9 mouse cellular contexts compared by ENCODE assay signal in the genomic region with DNA sequence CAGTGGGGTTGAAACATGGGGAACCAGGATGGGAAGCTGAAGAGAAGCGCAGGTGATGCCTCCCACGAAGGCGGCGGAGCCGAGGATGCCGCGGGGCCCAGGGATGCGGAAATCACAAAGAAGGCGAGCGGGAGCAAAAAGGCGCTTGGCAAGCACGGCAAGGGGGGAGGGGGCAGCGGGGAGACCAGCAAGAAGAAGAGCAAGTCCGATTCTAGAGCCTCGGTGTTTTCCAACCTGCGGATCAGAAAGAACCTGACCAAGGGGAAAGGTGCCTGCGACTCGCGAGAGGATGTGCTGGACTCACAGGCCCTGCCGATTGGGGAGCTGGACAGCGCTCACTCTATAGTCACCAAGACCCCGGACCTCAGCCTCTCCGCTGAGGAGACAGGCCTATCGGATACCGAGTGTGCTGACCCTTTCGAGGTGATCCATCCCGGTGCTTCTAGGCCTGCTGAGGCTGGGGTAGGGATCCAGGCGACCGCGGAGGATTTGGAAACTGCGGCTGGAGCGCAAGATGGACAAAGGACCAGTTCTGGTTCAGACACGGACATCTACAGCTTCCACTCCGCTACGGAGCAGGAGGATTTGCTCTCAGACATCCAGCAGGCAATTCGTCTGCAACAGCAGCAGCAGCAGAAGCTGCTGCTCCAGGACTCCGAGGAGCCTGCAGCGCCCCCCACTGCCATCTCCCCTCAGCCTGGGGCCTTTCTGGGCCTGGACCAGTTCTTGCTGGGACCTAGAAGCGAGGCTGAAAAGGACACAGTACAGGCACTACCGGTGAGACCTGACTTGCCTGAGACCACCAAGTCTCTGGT. TPM values are rescaled to one million over a fixed set of nuclear protein-coding genes. Genes with fewer than 3 reads are reported as not detected.
DNase-seq lines count a peak whose midpoint lies in the region; ATAC-seq and TF ChIP-seq lines count a peak whose summit lies in the region.
"Had no signal": no experiment of that assay in that cellular context is flagged by ENCODE, and none has a peak within 500 bp of the region (broad histone marks: within the 10 kb centered on the region; RNA-seq: fewer than 3 reads in every experiment).

No protein-coding gene starts in this region.

- intact Hi-C loops in gastrocnemius, adult 2 months (cut with DNase I): no loop called here
- intact Hi-C loops in left cerebral cortex, postnatal 25 days (cut with DNase I): loop anchor here (2.0 kb wide), 2 partner anchors 31 to 51 kb away; no protein-coding TSS in a partner anchor

- TF ChIP-seq POLR2A in brain, embryonic 14.5 days (IDR thresholded peaks at IDR 0.05; ENCODE audit: borderline replicate concordance, extremely low read depth, insufficient read depth, insufficient read length, poor library complexity, severe bottlenecking): peak; percentile 21; the same call in 1 of the 2 replicates

- H3K4me3 ChIP-seq in gastrocnemius, adult 2 months: peak overlapping the region; percentile 68
- H3K4me3 ChIP-seq in forebrain, embryonic 12.5 days (replicated peaks): peak overlapping the region; percentile 76
- peak overlapping the region; percentile 80 for H3K4me3 ChIP-seq in hindbrain, embryonic 11.5 days (ENCODE audit: low read depth, low read length)
- H3K4me3 ChIP-seq in midbrain, embryonic 14.5 days (replicated peaks; ENCODE audit: low read depth, low read length): peak overlapping the region; percentile 84
- H3K4me3 ChIP-seq in stomach, embryonic 15.5 days (replicated peaks): peak overlapping the region; percentile 59

- peak; percentile 17; the same call in 1 of the 2 replicates for TF ChIP-seq CTCF in gastrocnemius, adult 2 months (IDR thresholded peaks at IDR 0.05)
- TF ChIP-seq CTCF in brain, embryonic 14.5 days (IDR thresholded peaks at IDR 0.05; ENCODE audit: borderline replicate concordance, extremely low read depth, insufficient read depth, insufficient read length): 0 out of 2 replicates have a peak, but pooled peaks have one; percentile 33

- H3K36me3 ChIP-seq in forebrain, embryonic 12.5 days (replicated peaks): no peaks in the 10 kb centered on the region
- no peaks in the 10 kb centered on the region for H3K36me3 ChIP-seq in hindbrain, embryonic 11.5 days (ENCODE audit: control insufficient read depth, insufficient read depth, low read length)
- no peaks in the 10 kb centered on the region for H3K36me3 ChIP-seq in midbrain, embryonic 14.5 days (ENCODE audit: control insufficient read depth, insufficient read depth, low read length)
- no peaks in the 10 kb centered on the region for H3K36me3 ChIP-seq in stomach, embryonic 15.5 days

- H3K4me1 ChIP-seq in forebrain, embryonic 12.5 days: peaks cover 45% of the 10 kb centered on the region
- H3K4me1 ChIP-seq in hindbrain, embryonic 11.5 days (replicated peaks; ENCODE audit: control insufficient read depth, insufficient read depth, low read length): no peaks in the 10 kb centered on the region; the same call in 1 of the 2 replicates
- H3K4me1 ChIP-seq in midbrain, embryonic 14.5 days (ENCODE audit: control insufficient read depth, insufficient read depth, low read length): peaks cover 31% of the 10 kb centered on the region
- peaks cover 14% of the 10 kb centered on the region for H3K4me1 ChIP-seq in stomach, embryonic 15.5 days

- H3K27me3 ChIP-seq in forebrain, embryonic 12.5 days: no peaks in the 10 kb centered on the region
- no peaks in the 10 kb centered on the region for H3K27me3 ChIP-seq in hindbrain, embryonic 11.5 days (ENCODE audit: control insufficient read depth, insufficient read depth, low read length)
- H3K27me3 ChIP-seq in midbrain, embryonic 14.5 days (ENCODE audit: control insufficient read depth, insufficient read depth, low read length): no peaks in the 10 kb centered on the region
- peaks cover 13% of the 10 kb centered on the region; the same call in 1 of the 2 replicates for H3K27me3 ChIP-seq in stomach, embryonic 15.5 days (replicated peaks)

- WGBS in forebrain, embryonic 12.5 days: under 1% methylated on average over 40 of the region's 40 CpGs
- under 1% methylated on average over 40 of the region's 40 CpGs for WGBS in hindbrain, embryonic 11.5 days
- under 1% methylated on average over 40 of the region's 40 CpGs for WGBS in midbrain, embryonic 14.5 days
- WGBS in stomach, embryonic 15.5 days: under 1% methylated on average over 39 of the region's 40 CpGs

- no peaks in the 10 kb centered on the region for H3K9me3 ChIP-seq in forebrain, embryonic 12.5 days
- H3K9me3 ChIP-seq in hindbrain, embryonic 11.5 days (ENCODE audit: control insufficient read depth, low read length): no peaks in the 10 kb centered on the region
- H3K9me3 ChIP-seq in midbrain, embryonic 14.5 days (ENCODE audit: control insufficient read depth, low read length): no peaks in the 10 kb centered on the region
- no peaks in the 10 kb centered on the region for H3K9me3 ChIP-seq in stomach, embryonic 15.5 days

- H3K27ac ChIP-seq in gastrocnemius, adult 2 months: peak overlapping the region; percentile 35; the same call in 1 of the 2 replicates
- peak overlapping the region; percentile 92 for H3K27ac ChIP-seq in forebrain, embryonic 12.5 days
- peak overlapping the region; percentile 95 for H3K27ac ChIP-seq in hindbrain, embryonic 11.5 days (ENCODE audit: low read depth, low read length)
- H3K27ac ChIP-seq in midbrain, embryonic 14.5 days (replicated peaks; ENCODE audit: low read depth, low read length): peak overlapping the region; percentile 93
- no peak overlapping the region for H3K27ac ChIP-seq in stomach, embryonic 15.5 days

- peak; percentile 54 for ATAC-seq in forebrain, embryonic 12.5 days (ENCODE audit: low FRiP score)
- ATAC-seq in hindbrain, embryonic 11.5 days (ENCODE audit: low FRiP score): peak; percentile 63
- ATAC-seq in midbrain, embryonic 14.5 days (ENCODE audit: low FRiP score, low TSS enrichment): peak; percentile 51
- ATAC-seq in stomach, embryonic 15.5 days (ENCODE audit: insufficient read depth, low FRiP score, low read depth): peak; percentile 28; the same call in 1 of the 2 replicates

- DNase-seq in gastrocnemius, adult 2 months: peak; percentile 19
- no peak for DNase-seq in gastrocnemius, adult 8-10 months (ENCODE audit: low spot score in 2 of 2)
- peak; percentile 89 for DNase-seq in brain, embryonic 14.5 days (ENCODE audit: low read depth)
- DNase-seq in hindbrain, embryonic 11.5 days (ENCODE audit: low spot score): peak; percentile 75
- DNase-seq in left cerebral cortex, postnatal 25 days (ENCODE audit: low spot score in 2 of 2): peak; percentile 71 to 74
- peak; percentile 80 for DNase-seq in midbrain, embryonic 14.5 days

- H3K9ac ChIP-seq in forebrain, embryonic 12.5 days: peak overlapping the region; percentile 86
- peak overlapping the region; percentile 84 for H3K9ac ChIP-seq in hindbrain, embryonic 11.5 days (ENCODE audit: low read depth, low read length)
- peak overlapping the region; percentile 93 for H3K9ac ChIP-seq in midbrain, embryonic 14.5 days (replicated peaks; ENCODE audit: low read length)
- H3K9ac ChIP-seq in stomach, embryonic 15.5 days: peak overlapping the region; percentile 5

- H3K4me2 ChIP-seq in forebrain, embryonic 12.5 days: peak overlapping the region; percentile 98
- peak overlapping the region; percentile 90 for H3K4me2 ChIP-seq in hindbrain, embryonic 11.5 days (replicated peaks; ENCODE audit: low read depth, low read length)
- H3K4me2 ChIP-seq in midbrain, embryonic 14.5 days (ENCODE audit: low read length): peak overlapping the region; percentile 93
- H3K4me2 ChIP-seq in stomach, embryonic 15.5 days: peak overlapping the region; percentile 97

RNA-seq across cellular contexts. Expression of gene Fmn2, which starts 0.6 kb away (rescaled TPM):
- total RNA-seq in gastrocnemius, adult 2 months (2021): under 1 TPM; 0.26 to 0.28 TPM
- total RNA-seq in gastrocnemius, adult 8-10 months (2022): under 1 TPM; 0.07 to 0.46 (median 0.31) TPM
- polyA plus RNA-seq in brain, embryonic 14.5 days (2012; rRNA removed): 14.0 and 18.3 TPM in 2 replicates
- polyA plus RNA-seq in forebrain, embryonic 12.5 days (2016; fragmentation: Nextera tagmentation; extraction: Ambion mirVana): 7.1 and 8.6 TPM in 2 replicates
- polyA plus RNA-seq in hindbrain, embryonic 11.5 days (2014; fragmentation: Nextera tagmentation; extraction: Ambion mirVana): 7.7 and 11.3 TPM in 2 replicates
- total RNA-seq in left cerebral cortex, postnatal 25 days (2021): 10 to 100 TPM; 65.1 to 67.9 TPM
- 9.4 and 10.3 TPM in 2 replicates for polyA plus RNA-seq in midbrain, embryonic 14.5 days (2014; fragmentation: Nextera tagmentation; extraction: Ambion mirVana)
- 1.4 and 1.8 TPM in 2 replicates for polyA plus RNA-seq in stomach, embryonic 15.5 days (2015; fragmentation: Nextera tagmentation; extraction: Ambion mirVana)
- polyA plus RNA-seq: C2C12 had no signal

Comparison
In these comparisons a context has a peak if more than half of its experiments do, and no peak if none do; other contexts are left out.
1. DNase-seq: peak in gastrocnemius, adult 2 months (single experiment), brain, embryonic 14.5 days (single experiment), hindbrain, embryonic 11.5 days (single experiment), left cerebral cortex, postnatal 25 days (2 of 2) and midbrain, embryonic 14.5 days (single experiment); none in gastrocnemius, adult 8-10 months (0 of 2).
2. H3K9ac ChIP-seq: peak in every context shown above with its lines; median percentile 93 in midbrain, embryonic 14.5 days; 86 in forebrain, embryonic 12.5 days; 84 in hindbrain, embryonic 11.5 days; 5 in stomach, embryonic 15.5 days.
3. Peak in every context shown above with its lines, with median percentiles within 50 percentile points of each other: H3K4me3 ChIP-seq, ATAC-seq and H3K4me2 ChIP-seq.